Mouse (Mus musculus) limb, embryonic 13.5 days (tissue): ENCODE measurements around the gene Syf2. TPM values are rescaled to one million over a fixed set of nuclear protein-coding genes. Genes with fewer than 3 reads are reported as not detected.
A peak's percentile ranks its signal among the peaks of the same experiment; 100 is the strongest.

Experiments used
- ATAC-seq: fragments of 200-750 bp; cut with Nextera tagmentation; 2 replicates; pipeline ENCODE4 v1.8.0; 2017; ENCODE audit warnings: low read depth, moderate number of reproducible peaks, moderate TSS enrichment; ENCODE audit not compliant: low FRiP score
- H3K27ac ChIP-seq: fragments of 300-500 bp; sonication (generic); 2 replicates; pipeline ENCODE4 v1.5.1; 2015; ENCODE audit warnings: inconsistent platforms, mild to moderate bottlenecking, moderate library complexity
- H3K27me3 ChIP-seq: fragments of 300-500 bp; sonication (generic); 2 replicates; pipeline ENCODE4 v1.6.1; 2015; ENCODE audit warnings: mild to moderate bottlenecking, inconsistent platforms
- H3K36me3 ChIP-seq: fragments of 300-500 bp; sonication (generic); 2 replicates; pipeline ENCODE4 v1.6.1; 2015; ENCODE audit warnings: inconsistent platforms, mild to moderate bottlenecking, moderate library complexity
- H3K4me1 ChIP-seq: fragments of 300-500 bp; sonication (generic); 2 replicates; pipeline ENCODE4 v1.6.1; 2015; ENCODE audit warnings: inconsistent platforms
- H3K4me2 ChIP-seq: fragments of 300-500 bp; sonication (generic); replicated peaks from 2 replicates; pipeline ENCODE4 v1.6.1; 2015; ENCODE audit warnings: inconsistent platforms, mild to moderate bottlenecking, moderate library complexity
- H3K4me3 ChIP-seq: fragments of 300-500 bp; sonication (generic); 2 replicates; pipeline ENCODE4 v1.5.1; 2015; ENCODE audit warnings: moderate library complexity, mild to moderate bottlenecking, inconsistent platforms
- H3K9ac ChIP-seq: fragments of 300-500 bp; sonication (generic); 2 replicates; pipeline ENCODE4 v1.6.1; 2015; ENCODE audit warnings: mild to moderate bottlenecking, inconsistent platforms
- H3K9me3 ChIP-seq: fragments of 300-500 bp; sonication (generic); 2 replicates; pipeline ENCODE4 v1.6.1; 2016; ENCODE audit warnings: inconsistent platforms
- WGBS: fragments of 180-500 bp; shearing (Covaris S2); methylation state at CpG from one replicate; pipeline ENCODE4 v1.1.7; 2015; 5-methylcytosine and 5-hydroxymethylcytosine counted together
- polyA plus RNA-seq: library from polyadenylated mRNA; unstranded; fragments of >200 nt; fragmentation: Nextera tagmentation; extraction: Ambion mirVana; gene quantifications from 2 replicates; pipeline ENCODE4 v1.2.1, GENCODE M21; 2015

The Syf2 gene
- polyA plus RNA-seq, 1 experiment from 2014 or later: 73.4 TPM

- ATAC-seq: no peak
- no peak overlapping the region for H3K9ac ChIP-seq
- peaks cover 11% of the 10 kb centered on the region for H3K4me1 ChIP-seq
- H3K27ac ChIP-seq: no peak overlapping the region
- peaks cover 56% of the 10 kb centered on the region for H3K27me3 ChIP-seq
- WGBS: 64% methylated on average over 3 of the region's 3 CpGs
- no peaks in the 10 kb centered on the region for H3K9me3 ChIP-seq
- H3K36me3 ChIP-seq: no peaks in the 10 kb centered on the region
- no peak overlapping the region for H3K4me3 ChIP-seq
- no peak overlapping the region for H3K4me2 ChIP-seq
Measured at GRCm38 (mm10) chr4:134955845-134956244, 25.1 kb downstream of the Syf2 start.

- peaks cover 10% of the 10 kb centered on the region for H3K4me1 ChIP-seq
- no peak; the same call in 1 of the 2 replicates for ATAC-seq
- H3K36me3 ChIP-seq: no peaks in the 10 kb centered on the region
- no peak overlapping the region for H3K4me3 ChIP-seq
- WGBS: 25% methylated on average over 3 of the region's 3 CpGs
- H3K9me3 ChIP-seq: no peaks in the 10 kb centered on the region
- peaks cover 58% of the 10 kb centered on the region for H3K27me3 ChIP-seq
- H3K4me2 ChIP-seq: no peak overlapping the region
- H3K27ac ChIP-seq: no peak overlapping the region
- H3K9ac ChIP-seq: no peak overlapping the region
Measured at GRCm38 (mm10) chr4:134956328-134956727, 25.6 kb downstream of the Syf2 start.

GRCm38 (mm10) chr4:134963021-134963776 is 32.5 kb downstream of the Syf2 start:
- 0 out of 2 replicates have a peak, but pooled peaks have one; percentile 44 for ATAC-seq
- Histone ChIP-seq H3K27me3 (peaks cover 39% of the 10 kb centered on the region; the same call in 1 of the 2 replicates), H3K9me3 (no peaks in the 10 kb centered on the region), H3K9ac (0 out of 2 replicates have a peak overlapping the region, but pooled peaks have one; percentile 40), H3K4me3 (no peak overlapping the region), H3K4me1 (peaks cover 9% of the 10 kb centered on the region), H3K36me3 (no peaks in the 10 kb centered on the region), H3K27ac (no peak overlapping the region), H3K4me2 (peak overlapping the region; percentile 43)
- WGBS: 24% methylated on average over 19 of the region's 19 CpGs

GRCm38 (mm10) chr4:134967887-134968604 is 37.3 kb downstream of the Syf2 start:
- Histone ChIP-seq H3K27ac (no peak overlapping the region), H3K9ac (no peak overlapping the region), H3K4me1 (peaks cover 3% of the 10 kb centered on the region; the same call in 1 of the 2 replicates), H3K27me3 (peaks cover 16% of the 10 kb centered on the region), H3K36me3 (no peaks in the 10 kb centered on the region), H3K4me2 (no peak overlapping the region), H3K9me3 (peaks cover 1% of the 10 kb centered on the region), H3K4me3 (no peak overlapping the region)
- 80% methylated on average over 20 of the region's 20 CpGs for WGBS
- ATAC-seq: no peak

- H3K9ac ChIP-seq: no peak overlapping the region
- ATAC-seq: no peak
- H3K27me3 ChIP-seq: peaks cover 13% of the 10 kb centered on the region
- H3K27ac ChIP-seq: no peak overlapping the region
- no peaks in the 10 kb centered on the region for H3K36me3 ChIP-seq
- H3K9me3 ChIP-seq: peaks cover 5% of the 10 kb centered on the region
- no peak overlapping the region for H3K4me2 ChIP-seq
- H3K4me1 ChIP-seq: no peaks in the 10 kb centered on the region
- 77% methylated on average over 18 of the region's 18 CpGs for WGBS
- H3K4me3 ChIP-seq: no peak overlapping the region
Measured at GRCm38 (mm10) chr4:134968605-134968976, 37.9 kb downstream of the Syf2 start.

GRCm38 (mm10) chr4:134975261-134975928 is 44.7 kb downstream of the Syf2 start:
- 22% methylated on average over 14 of the region's 14 CpGs for WGBS
- peak; percentile 60 for ATAC-seq

GRCm38 (mm10) chr4:134975929-134976308 is 45.2 kb downstream of the Syf2 start:
- H3K4me2 ChIP-seq: no peak overlapping the region
- peaks cover 5% of the 10 kb centered on the region for H3K9me3 ChIP-seq
- ATAC-seq: no peak
- no peaks in the 10 kb centered on the region; the same call in 1 of the 2 replicates for H3K27me3 ChIP-seq
- H3K36me3 ChIP-seq: no peaks in the 10 kb centered on the region
- WGBS: 86% methylated on average over 4 of the region's 4 CpGs
- H3K4me1 ChIP-seq: peaks cover 29% of the 10 kb centered on the region
- no peak overlapping the region for H3K9ac ChIP-seq
- no peak overlapping the region for H3K4me3 ChIP-seq
- H3K27ac ChIP-seq: no peak overlapping the region; the same call in 1 of the 2 replicates

More at GRCm38 (mm10) chr4:134975261-134975928, 44.7 kb downstream of the Syf2 start:
- Histone ChIP-seq H3K4me2 (0 out of 2 replicates have a peak overlapping the region, but pooled peaks have one; percentile 2), H3K4me1 (peaks cover 24% of the 10 kb centered on the region), H3K27ac (peak overlapping the region; percentile 56; the same call in 1 of the 2 replicates), H3K9me3 (peaks cover 5% of the 10 kb centered on the region), H3K36me3 (no peaks in the 10 kb centered on the region), H3K27me3 (no peaks in the 10 kb centered on the region; the same call in 1 of the 2 replicates), H3K4me3 (no peak overlapping the region), H3K9ac (no peak overlapping the region)

GRCm38 (mm10) chr4:134978930-134979329 is 48.2 kb downstream of the Syf2 start:
- H3K27me3 ChIP-seq: no peaks in the 10 kb centered on the region
- H3K4me3 ChIP-seq: no peak overlapping the region
- H3K9me3 ChIP-seq: no peaks in the 10 kb centered on the region
- H3K9ac ChIP-seq: no peak overlapping the region
- 0 out of 2 replicates have a peak overlapping the region, but pooled peaks have one; percentile 74 for H3K27ac ChIP-seq
- ATAC-seq: peak; percentile 55; the same call in 1 of the 2 replicates
- H3K36me3 ChIP-seq: no peaks in the 10 kb centered on the region
- H3K4me2 ChIP-seq: no peak overlapping the region
- 56% methylated on average over 8 of the region's 8 CpGs for WGBS
- H3K4me1 ChIP-seq: peaks cover 48% of the 10 kb centered on the region

GRCm38 (mm10) chr4:134981959-134982431 is 51.3 kb downstream of the Syf2 start:
- H3K36me3 ChIP-seq: no peaks in the 10 kb centered on the region
- H3K4me3 ChIP-seq: no peak overlapping the region
- H3K9me3 ChIP-seq: no peaks in the 10 kb centered on the region
- peak; percentile 45; the same call in 1 of the 2 replicates for ATAC-seq
- H3K27me3 ChIP-seq: no peaks in the 10 kb centered on the region
- H3K27ac ChIP-seq: no peak overlapping the region
- H3K9ac ChIP-seq: no peak overlapping the region
- H3K4me1 ChIP-seq: peaks cover 45% of the 10 kb centered on the region
- 56% methylated on average over 7 of the region's 7 CpGs for WGBS
- no peak overlapping the region for H3K4me2 ChIP-seq

GRCm38 (mm10) chr4:134983136-134983535 is 52.4 kb downstream of the Syf2 start:
- WGBS: 53% methylated on average over 5 of the region's 5 CpGs
- Histone ChIP-seq H3K4me3 (no peak overlapping the region), H3K36me3 (no peaks in the 10 kb centered on the region), H3K27me3 (no peaks in the 10 kb centered on the region), H3K4me1 (peaks cover 45% of the 10 kb centered on the region), H3K9ac (no peak overlapping the region), H3K27ac (no peak overlapping the region; the same call in 1 of the 2 replicates), H3K9me3 (no peaks in the 10 kb centered on the region), H3K4me2 (no peak overlapping the region)
- ATAC-seq: no peak

GRCm38 (mm10) chr4:134984555-134984954 is 53.9 kb downstream of the Syf2 start:
- no peaks in the 10 kb centered on the region for H3K9me3 ChIP-seq

More at GRCm38 (mm10) chr4:134984555-134984954, 53.9 kb downstream of the Syf2 start:
- no peaks in the 10 kb centered on the region for H3K36me3 ChIP-seq
- no peaks in the 10 kb centered on the region for H3K27me3 ChIP-seq
- no peak overlapping the region for H3K4me2 ChIP-seq
- H3K4me3 ChIP-seq: no peak overlapping the region
- no peak overlapping the region for H3K9ac ChIP-seq
- ATAC-seq: no peak
- H3K4me1 ChIP-seq: peaks cover 35% of the 10 kb centered on the region
- H3K27ac ChIP-seq: no peak overlapping the region
- 72% methylated on average over 3 of the region's 3 CpGs for WGBS
